Mouse (Mus musculus) heart, postnatal 4 days (tissue): Measurements from ENCODE around the gene Nprl2. TPM values are rescaled to one million over a fixed set of nuclear protein-coding genes. Genes with fewer than 3 reads are reported as not detected.

Source experiments
- DNase-seq: peaks from one replicate; pipeline ENCODE4 v3.0.0; 2021
- total RNA-seq, 2 experiments: library from RNA; stranded (reverse); gene quantifications; 2 replicates each; pipeline ENCODE4 v1.2.3; 2021

Nprl2 gene
- total RNA-seq, 2 experiments from 2014 or later = 12.0 TPM

GRCm38 (mm10) chr9:107534408-107535202 lies 7.4 kb upstream of the Nprl2 start:
- DNase-seq = peak; percentile 45

GRCm38 (mm10) chr9:107538231-107538630 lies 3.8 kb upstream of the Nprl2 start:
- no peak for DNase-seq

GRCm38 (mm10) chr9:107538711-107539110 lies 3.3 kb upstream of the Nprl2 start:
- DNase-seq = no peak

GRCm38 (mm10) chr9:107539940-107540339 lies 2.1 kb upstream of the Nprl2 start:
- DNase-seq = no peak

- DNase-seq = no peak
These were observed 1.6 kb upstream of the Nprl2 start for GRCm38 (mm10) chr9:107540420-107540819.

- DNase-seq = no peak
These were observed 1.0 kb upstream of the Nprl2 start for GRCm38 (mm10) chr9:107541005-107541404.

GRCm38 (mm10) chr9:107542352-107542686 lies 293 bp downstream of the Nprl2 start:
- DNase-seq = no peak

- no peak for DNase-seq
These were observed 695 bp downstream of the Nprl2 start for GRCm38 (mm10) chr9:107542721-107543120.

GRCm38 (mm10) chr9:107543299-107543698 lies 1.3 kb downstream of the Nprl2 start:
- DNase-seq = no peak

- DNase-seq = no peak
These were observed 2.2 kb downstream of the Nprl2 start for GRCm38 (mm10) chr9:107544196-107544700.

GRCm38 (mm10) chr9:107544729-107545128 lies 2.7 kb downstream of the Nprl2 start:
- no peak for DNase-seq

- no peak for DNase-seq
These were observed 3.2 kb downstream of the Nprl2 start for GRCm38 (mm10) chr9:107545199-107545598.

GRCm38 (mm10) chr9:107545602-107546001 lies 3.6 kb downstream of the Nprl2 start:
- peak; percentile 87 for DNase-seq

GRCm38 (mm10) chr9:107547026-107547425 lies 5.0 kb downstream of the Nprl2 start, which contains the start of gene Zmynd10:
TSS of gene Zmynd10 (plus strand) at chr9:107547298.
- peak; percentile 92 for DNase-seq

- DNase-seq = no peak
These were observed 5.9 kb downstream of the Nprl2 start for GRCm38 (mm10) chr9:107547957-107548356.

GRCm38 (mm10) chr9:107548820-107549219 lies 6.8 kb downstream of the Nprl2 start:
- no peak for DNase-seq

- no peak for DNase-seq
These were observed 7.5 kb downstream of the Nprl2 start for GRCm38 (mm10) chr9:107549297-107550074.

GRCm38 (mm10) chr9:107550491-107551116 lies 8.6 kb downstream of the Nprl2 start:
- DNase-seq = no peak

- peak; percentile 74 for DNase-seq
These were observed 9.3 kb downstream of the Nprl2 start, which contains the start of gene Rassf1 for GRCm38 (mm10) chr9:107551117-107551889. TSS of gene Rassf1 (plus strand) at chr9:107551555.

- no peak for DNase-seq
These were observed 9.9 kb downstream of the Nprl2 start for GRCm38 (mm10) chr9:107551890-107552355.

- no peak for DNase-seq
These were observed 10.8 kb downstream of the Nprl2 start for GRCm38 (mm10) chr9:107552690-107553393.
